Mouse (Mus musculus): ENCODE results near the gene Myzap. TPM values are rescaled to one million over a fixed set of nuclear protein-coding genes. Genes with fewer than 3 reads are reported as not detected.

Gene Myzap
- total and polyA plus RNA-seq, 2 experiments from 2014 or later: 1.7 to 2.0 TPM

DNA sequence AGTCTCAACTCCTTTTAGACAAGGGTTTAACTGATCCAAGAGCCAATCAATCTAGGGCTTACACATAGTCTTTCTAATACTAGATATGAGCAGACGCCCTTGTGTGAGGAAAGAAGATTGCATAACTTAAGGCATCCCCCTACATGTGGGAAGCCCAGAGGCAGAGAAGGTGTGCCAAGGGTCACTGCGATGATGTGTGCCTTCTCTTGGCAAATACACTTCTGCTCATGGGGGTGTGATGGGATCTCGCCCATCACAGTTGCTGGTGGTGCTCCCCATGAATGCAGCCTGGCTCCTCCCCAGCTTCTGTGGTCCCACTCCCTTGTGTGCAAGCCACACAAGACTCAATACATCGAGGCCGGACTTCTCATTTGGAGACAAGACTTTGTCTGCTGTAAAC is 47.3 kb downstream of the Myzap start:
- Histone ChIP-seq H3K27me3 (ENCODE audit: insufficient read depth, low read length) (no peaks in the 10 kb centered on the region), H3K4me3 (ENCODE audit: low read depth, low read length) (no peak overlapping the region), H3K9me3 (ENCODE audit: low read length) (no peaks in the 10 kb centered on the region), H3K27ac (ENCODE audit: low read depth, low read length) (no peak overlapping the region), H3K4me1 (ENCODE audit: insufficient read depth) (no peaks in the 10 kb centered on the region), H3K9ac (no peak overlapping the region), H3K36me3 (ENCODE audit: insufficient read depth) (no peaks in the 10 kb centered on the region), H3K4me2 (ENCODE audit: low read depth) (no peak overlapping the region)
- no peak for TF ChIP-seq CTCF (IDR thresholded peaks at IDR 0.05; ENCODE audit: low read depth)
- DNase-seq (no peak), ATAC-seq (no peak)
- 86% methylated on average over 5 of the region's 5 CpGs for WGBS

DNA sequence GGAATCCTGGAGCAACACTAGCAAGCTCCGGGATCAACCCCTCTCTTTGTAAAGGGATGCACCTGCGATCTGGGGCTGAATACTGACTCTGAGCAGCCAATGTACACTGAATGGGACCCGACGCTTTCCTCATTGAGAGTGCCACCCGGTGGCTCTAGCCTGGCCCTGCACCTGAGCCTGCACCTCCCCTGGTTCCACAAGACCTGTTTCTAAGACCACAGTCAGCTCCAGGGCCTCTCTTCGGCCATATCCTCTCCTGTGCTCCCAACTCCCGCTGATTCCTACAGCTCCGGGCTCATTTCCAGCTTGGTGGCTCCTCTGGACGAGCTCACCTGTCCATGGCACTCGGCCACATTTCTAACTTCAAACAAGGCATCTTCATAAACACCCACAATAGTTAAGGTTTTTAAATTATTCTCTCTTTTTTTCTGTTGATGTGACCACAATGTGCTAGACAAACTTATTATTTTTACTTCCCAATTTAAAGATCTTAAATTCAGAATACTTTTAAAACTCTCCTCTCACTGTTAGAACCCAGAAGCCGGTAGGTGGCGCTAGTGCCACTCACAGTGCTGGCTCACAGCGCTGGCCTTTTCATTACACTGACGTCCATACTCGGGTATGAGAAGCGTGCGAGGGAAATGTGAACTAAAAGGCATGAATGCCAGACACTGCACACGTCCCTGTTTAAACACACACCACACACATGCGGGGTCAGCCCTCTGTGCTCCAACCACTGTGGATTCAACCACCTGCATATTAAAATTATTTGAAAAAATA is 48.5 kb downstream of the Myzap start:
- Histone ChIP-seq H3K27me3 (ENCODE audit: insufficient read depth, low read length) (no peaks in the 10 kb centered on the region), H3K4me2 (ENCODE audit: low read depth) (no peak overlapping the region), H3K36me3 (ENCODE audit: insufficient read depth) (no peaks in the 10 kb centered on the region), H3K9ac (no peak overlapping the region), H3K4me3 (ENCODE audit: low read depth, low read length) (no peak overlapping the region), H3K9me3 (ENCODE audit: low read length) (no peaks in the 10 kb centered on the region), H3K27ac (ENCODE audit: low read depth, low read length) (no peak overlapping the region), H3K4me1 (ENCODE audit: insufficient read depth) (no peaks in the 10 kb centered on the region)
- 15% methylated on average over 19 of the region's 19 CpGs for WGBS
- DNase-seq (peak; percentile 90), ATAC-seq (peak; percentile 95)
- TF ChIP-seq CTCF (IDR thresholded peaks at IDR 0.05; ENCODE audit: low read depth): peak; percentile 86

DNA sequence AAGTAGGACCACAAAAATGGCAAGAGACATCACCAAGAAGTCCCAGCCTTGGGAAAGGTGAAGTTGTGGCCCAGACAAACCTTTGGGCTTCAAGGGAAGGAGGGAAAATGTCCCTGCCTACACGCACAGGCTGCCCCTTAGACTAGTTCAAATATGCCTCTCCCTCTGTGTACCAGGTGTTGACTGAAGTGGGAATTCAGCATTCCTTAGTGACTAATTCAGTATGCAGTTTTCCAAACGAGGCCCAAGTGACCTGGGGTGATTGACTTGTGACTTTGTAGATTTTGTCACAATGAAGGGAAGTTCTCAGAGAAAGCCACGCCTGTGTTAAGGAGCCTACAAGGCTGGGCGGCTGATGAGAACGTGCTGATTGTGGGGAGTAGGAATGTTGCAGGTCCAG is 49.9 kb downstream of the Myzap start:
- H3K4me2 ChIP-seq (ENCODE audit: low read depth): no peak overlapping the region
- H3K27me3 ChIP-seq (ENCODE audit: insufficient read depth, low read length): no peaks in the 10 kb centered on the region
- no peaks in the 10 kb centered on the region for H3K9me3 ChIP-seq (ENCODE audit: low read length)
- H3K4me3 ChIP-seq (ENCODE audit: low read depth, low read length): no peak overlapping the region
- H3K36me3 ChIP-seq (ENCODE audit: insufficient read depth): no peaks in the 10 kb centered on the region
- no peak overlapping the region for H3K27ac ChIP-seq (ENCODE audit: low read depth, low read length)
- TF ChIP-seq CTCF (IDR thresholded peaks at IDR 0.05; ENCODE audit: low read depth): no peak
- 72% methylated on average over 5 of the region's 5 CpGs for WGBS
- H3K9ac ChIP-seq: no peak overlapping the region
- DNase-seq: no peak
- ATAC-seq: no peak
- no peaks in the 10 kb centered on the region for H3K4me1 ChIP-seq (ENCODE audit: insufficient read depth)

DNA sequence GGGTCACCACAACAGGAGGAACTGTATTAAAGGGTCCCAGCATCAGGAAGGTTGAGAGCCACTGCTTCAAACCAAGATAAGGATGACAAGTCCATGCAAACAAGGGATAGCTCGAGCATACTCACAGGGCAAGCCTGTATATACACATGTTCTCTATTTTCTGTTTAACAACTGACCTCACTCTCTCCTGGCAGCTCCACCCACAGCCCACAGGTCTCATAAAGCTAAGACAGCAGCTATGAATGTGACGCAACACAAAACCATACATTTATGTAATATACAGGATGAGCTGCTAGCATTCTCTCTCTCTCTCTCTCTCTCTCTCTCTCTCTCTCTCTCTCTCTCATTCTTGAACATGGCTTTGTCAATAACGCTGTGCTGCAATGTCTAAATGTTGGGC is 51.4 kb downstream of the Myzap start:
- Histone ChIP-seq H3K9ac (no peak overlapping the region), H3K27ac (ENCODE audit: low read depth, low read length) (no peak overlapping the region), H3K4me3 (ENCODE audit: low read depth, low read length) (no peak overlapping the region), H3K9me3 (ENCODE audit: low read length) (no peaks in the 10 kb centered on the region), H3K27me3 (ENCODE audit: insufficient read depth, low read length) (no peaks in the 10 kb centered on the region), H3K36me3 (ENCODE audit: insufficient read depth) (no peaks in the 10 kb centered on the region), H3K4me2 (ENCODE audit: low read depth) (no peak overlapping the region), H3K4me1 (ENCODE audit: insufficient read depth) (no peaks in the 10 kb centered on the region)
- ATAC-seq (no peak), DNase-seq (no peak)
- WGBS: 84% methylated on average over 3 of the region's 3 CpGs
- TF ChIP-seq CTCF (IDR thresholded peaks at IDR 0.05; ENCODE audit: low read depth): no peak

DNA sequence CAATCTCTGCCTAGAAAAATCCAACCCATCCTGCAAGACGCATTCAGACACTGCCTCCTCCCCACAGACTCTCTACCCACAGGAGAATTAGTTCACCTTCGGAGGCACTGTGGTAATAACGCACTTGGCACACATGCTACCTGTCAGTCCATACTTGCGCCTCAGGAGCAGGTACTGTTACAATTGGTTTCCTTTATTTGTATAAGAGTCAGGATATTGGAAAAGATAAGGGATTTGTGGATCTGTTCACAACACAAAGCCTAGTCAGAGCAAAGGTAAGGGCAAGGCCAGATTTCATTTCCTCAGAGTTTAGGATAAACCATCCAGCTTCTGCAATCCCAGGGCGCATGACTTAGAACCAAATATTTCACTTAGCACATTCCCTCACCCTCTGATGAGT is 56.4 kb downstream of the Myzap start:
- Histone ChIP-seq H3K4me1 (ENCODE audit: insufficient read depth) (no peaks in the 10 kb centered on the region), H3K9ac (no peak overlapping the region)
- no peak for ATAC-seq

DNA sequence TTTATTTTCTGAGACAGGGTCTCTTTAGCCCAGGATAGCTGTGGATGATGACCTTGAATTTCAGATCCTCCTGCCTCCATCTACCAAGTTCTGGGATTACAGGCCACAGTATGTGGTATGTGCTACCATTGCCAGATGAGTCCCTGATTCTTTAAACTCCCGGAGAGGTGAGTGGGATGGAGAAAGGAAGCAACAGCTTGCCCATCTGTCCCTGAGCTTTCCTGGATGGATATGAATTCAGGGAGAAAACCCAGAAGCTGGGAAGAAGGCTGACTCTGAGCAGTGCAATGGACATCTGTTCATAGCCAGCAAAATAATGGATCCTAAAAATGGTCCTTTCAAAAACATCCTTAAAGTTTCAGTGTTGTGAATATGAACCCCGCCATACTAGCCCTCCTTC is 57.1 kb downstream of the Myzap start:
- H3K9ac ChIP-seq: no peak overlapping the region
- H3K36me3 ChIP-seq (ENCODE audit: insufficient read depth): no peaks in the 10 kb centered on the region
- H3K4me2 ChIP-seq (ENCODE audit: low read depth): no peak overlapping the region
- ATAC-seq: no peak
- TF ChIP-seq CTCF (IDR thresholded peaks at IDR 0.05; ENCODE audit: low read depth): no peak
- WGBS: 79% methylated on average over 2 of the region's 2 CpGs
- H3K27me3 ChIP-seq (ENCODE audit: insufficient read depth, low read length): no peaks in the 10 kb centered on the region
- no peak for DNase-seq
- no peak overlapping the region for H3K27ac ChIP-seq (ENCODE audit: low read depth, low read length)
- no peaks in the 10 kb centered on the region for H3K4me1 ChIP-seq (ENCODE audit: insufficient read depth)
- H3K9me3 ChIP-seq (ENCODE audit: low read length): no peaks in the 10 kb centered on the region
- H3K4me3 ChIP-seq (ENCODE audit: low read depth, low read length): no peak overlapping the region

More for the DNA sequence above, 56.4 kb downstream of the Myzap start:
- Histone ChIP-seq H3K4me2 (ENCODE audit: low read depth) (no peak overlapping the region), H3K27ac (ENCODE audit: low read depth, low read length) (no peak overlapping the region), H3K27me3 (ENCODE audit: insufficient read depth, low read length) (no peaks in the 10 kb centered on the region), H3K9me3 (ENCODE audit: low read length) (no peaks in the 10 kb centered on the region), H3K4me3 (ENCODE audit: low read depth, low read length) (no peak overlapping the region), H3K36me3 (ENCODE audit: insufficient read depth) (no peaks in the 10 kb centered on the region)
- TF ChIP-seq CTCF (IDR thresholded peaks at IDR 0.05; ENCODE audit: low read depth): no peak
- DNase-seq: no peak
- WGBS: 95% methylated on average over 5 of the region's 5 CpGs

DNA sequence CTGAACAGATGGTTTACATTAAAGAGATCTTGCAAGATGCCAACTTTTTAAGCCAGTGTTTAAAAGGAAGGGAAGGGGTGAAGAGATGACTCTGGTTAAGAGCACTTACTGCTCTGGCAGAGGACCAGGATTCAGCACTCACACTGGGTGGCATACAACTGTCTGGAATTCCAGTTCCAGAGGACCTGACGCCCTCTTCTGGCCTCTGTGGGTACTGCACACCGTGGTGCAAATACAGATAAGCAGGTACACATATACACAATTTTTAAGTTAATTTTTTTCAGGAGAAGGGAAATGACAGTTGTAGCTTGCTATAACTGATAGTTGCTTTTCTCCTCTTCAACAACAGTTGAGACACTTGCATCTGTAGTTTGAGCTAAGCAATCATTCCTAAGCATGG is 62.2 kb downstream of the Myzap start:
- H3K9me3 ChIP-seq (ENCODE audit: low read length): no peaks in the 10 kb centered on the region
- no peaks in the 10 kb centered on the region for H3K36me3 ChIP-seq (ENCODE audit: insufficient read depth)
- TF ChIP-seq CTCF (IDR thresholded peaks at IDR 0.05; ENCODE audit: low read depth): no peak
- H3K27ac ChIP-seq (ENCODE audit: low read depth, low read length): no peak overlapping the region
- no peak for ATAC-seq
- H3K4me3 ChIP-seq (ENCODE audit: low read depth, low read length): no peak overlapping the region
- no peak overlapping the region for H3K4me2 ChIP-seq (ENCODE audit: low read depth)
- no peaks in the 10 kb centered on the region for H3K27me3 ChIP-seq (ENCODE audit: insufficient read depth, low read length)
- H3K9ac ChIP-seq: no peak overlapping the region
- 77% methylated on average over 2 of the region's 2 CpGs for WGBS
- no peak for DNase-seq
- no peaks in the 10 kb centered on the region for H3K4me1 ChIP-seq (ENCODE audit: insufficient read depth)

All from forebrain, postnatal 0 days (tissue).